Mouse (Mus musculus) B cell, adult 2 months (primary cell): Measurements from ENCODE around the gene Parg.
"Not testable (repeated sequence)": the region's sequence is repeated elsewhere in the genome, so short reads cannot be mapped to it uniquely, and the experiment has no call there.

ENCODE experiments used
- DNase-seq, 2 experiments: peaks; one replicate each; pipeline ENCODE4 v3.0.0; 2022

Gene Parg

GRCm38 (mm10) chr14:32201791-32202451 is at the start of gene Parg, which contains the start of gene Timm23:
Gene Parg (plus strand): TSS chr14:32201949.
Gene Timm23 (minus strand): TSS chr14:32201898.
- DNase-seq = peak; percentile 83 to 86

GRCm38 (mm10) chr14:32152243-32152965 is 49.3 kb upstream of the Parg start:
- no peak for DNase-seq

GRCm38 (mm10) chr14:32153156-32153555 is 48.6 kb upstream of the Parg start:
- DNase-seq = no peak

GRCm38 (mm10) chr14:32154758-32155157 is 47.0 kb upstream of the Parg start:
- DNase-seq = no peak

GRCm38 (mm10) chr14:32159150-32159670 is 42.5 kb upstream of the Parg start:
- peak in 1 of 2 experiments; percentile 66 for DNase-seq

GRCm38 (mm10) chr14:32159690-32160246 is 42.0 kb upstream of the Parg start, which contains the start of gene Ncoa4:
Gene Ncoa4 (plus strand): TSS chr14:32159865.
- DNase-seq = peak; percentile 97

GRCm38 (mm10) chr14:32160563-32160962 is 41.2 kb upstream of the Parg start:
- DNase-seq = no peak

- DNase-seq = no peak
These were observed 40.5 kb upstream of the Parg start for GRCm38 (mm10) chr14:32161090-32161885.

- DNase-seq = no peak
These were observed 39.5 kb upstream of the Parg start for GRCm38 (mm10) chr14:32162231-32162630.

GRCm38 (mm10) chr14:32163203-32163888 is 38.4 kb upstream of the Parg start:
- no peak for DNase-seq

GRCm38 (mm10) chr14:32164173-32165051 is 37.3 kb upstream of the Parg start:
- no peak for DNase-seq

- DNase-seq = peak; percentile 90 to 91
These were observed 36.3 kb upstream of the Parg start for GRCm38 (mm10) chr14:32165278-32166061.

- DNase-seq = no peak
These were observed 35.7 kb upstream of the Parg start for GRCm38 (mm10) chr14:32166062-32166441.

GRCm38 (mm10) chr14:32166840-32167239 is 34.9 kb upstream of the Parg start:
- DNase-seq = no peak

GRCm38 (mm10) chr14:32167326-32167725 is 34.4 kb upstream of the Parg start:
- DNase-seq = no peak

- DNase-seq = no peak
These were observed 33.0 kb upstream of the Parg start for GRCm38 (mm10) chr14:32168653-32169231.

- DNase-seq = no peak
These were observed 31.6 kb upstream of the Parg start for GRCm38 (mm10) chr14:32170137-32170536.

GRCm38 (mm10) chr14:32175310-32175709 is 26.4 kb upstream of the Parg start:
- no peak for DNase-seq

GRCm38 (mm10) chr14:32176590-32176989 is 25.2 kb upstream of the Parg start:
- not testable (repeated sequence) for DNase-seq
